Mouse (Mus musculus): ENCODE data around the gene Gm11569. TPM values are rescaled to one million over a fixed set of nuclear protein-coding genes. Genes with fewer than 3 reads are reported as not detected.
"Not testable (repeated sequence)": the region's sequence is repeated elsewhere in the genome, so short reads cannot be mapped to it uniquely, and the experiment has no call there.

Gene Gm11569
- total RNA-seq (2014; rRNA removed) (not detected in 2 replicates), polyA plus RNA-seq (2015; fragmentation: Nextera tagmentation; extraction: Ambion mirVana) (not detected in 2 replicates)

DNA sequence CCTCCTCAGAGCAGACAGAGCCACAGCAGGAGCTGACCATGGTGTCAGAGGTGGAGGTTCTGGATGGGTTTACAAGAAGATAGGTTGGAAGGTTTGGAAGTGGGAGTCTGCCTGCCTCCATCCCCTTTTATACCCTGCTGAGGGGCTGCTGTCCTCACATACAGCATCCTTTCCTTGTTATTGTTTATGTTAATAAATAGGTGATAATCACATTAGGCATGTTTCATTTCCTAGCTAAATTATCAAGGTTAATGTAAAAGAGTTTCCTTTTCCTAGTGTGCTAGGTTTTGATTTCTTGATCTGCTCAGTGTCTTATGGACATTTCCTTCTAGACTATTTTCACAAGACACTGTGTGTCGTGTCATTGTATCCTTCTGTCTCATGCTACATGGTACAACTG lies at the start of gene Gm11569:
Gm11569 (minus strand) TSS at position 101 of the 400 bp plus-strand sequence.
- not testable (repeated sequence) for H3K4me3 ChIP-seq (ENCODE audit: low read depth, low read length); DNase-seq; H3K36me3 ChIP-seq (ENCODE audit: insufficient read depth); H3K4me1 ChIP-seq (ENCODE audit: insufficient read depth); H3K9me3 ChIP-seq (ENCODE audit: low read length); ATAC-seq; H3K27me3 ChIP-seq (ENCODE audit: insufficient read depth, low read length); H3K4me2 ChIP-seq (ENCODE audit: low read depth); H3K9ac ChIP-seq; H3K27ac ChIP-seq (ENCODE audit: low read depth, low read length)
- WGBS = no CpG with 5 or more reads among the region's 1 CpGs

DNA sequence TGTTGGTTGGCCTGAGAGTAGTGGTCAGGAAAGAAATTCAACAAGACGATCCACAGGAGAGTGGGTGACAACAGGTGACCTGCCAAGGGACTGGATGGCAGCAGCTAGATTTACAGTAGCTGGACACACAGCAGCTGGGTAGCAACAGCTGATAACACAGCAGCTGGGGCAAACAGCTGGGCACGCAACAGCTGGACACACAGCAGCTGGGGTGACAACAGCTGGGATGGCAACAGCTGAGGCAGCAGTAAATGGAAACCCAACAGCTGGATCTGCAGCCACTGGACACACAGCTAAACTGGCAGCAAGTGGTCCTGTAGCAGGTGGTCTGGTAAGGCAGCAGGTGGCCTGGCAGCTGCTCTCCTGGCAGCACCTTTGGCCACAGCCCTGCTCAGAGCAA lies 48.0 kb upstream of the Gm11569 start:
- no peaks in the 10 kb centered on the region for H3K9me3 ChIP-seq (ENCODE audit: low read length)
- TF ChIP-seq CTCF (IDR thresholded peaks at IDR 0.05; ENCODE audit: low read depth) = no peak
- no peak overlapping the region for H3K4me2 ChIP-seq (ENCODE audit: low read depth)
- H3K27me3 ChIP-seq (ENCODE audit: insufficient read depth, low read length) = no peaks in the 10 kb centered on the region
- no peaks in the 10 kb centered on the region for H3K4me1 ChIP-seq (ENCODE audit: insufficient read depth)
- no peak overlapping the region for H3K4me3 ChIP-seq (ENCODE audit: low read depth, low read length)
- H3K9ac ChIP-seq = no peak overlapping the region
- no peak overlapping the region for H3K27ac ChIP-seq (ENCODE audit: low read depth, low read length)
- ATAC-seq (no peak), DNase-seq (no peak)
- H3K36me3 ChIP-seq (ENCODE audit: insufficient read depth) = no peaks in the 10 kb centered on the region
- WGBS = 98% methylated on average over 2 of the region's 2 CpGs

DNA sequence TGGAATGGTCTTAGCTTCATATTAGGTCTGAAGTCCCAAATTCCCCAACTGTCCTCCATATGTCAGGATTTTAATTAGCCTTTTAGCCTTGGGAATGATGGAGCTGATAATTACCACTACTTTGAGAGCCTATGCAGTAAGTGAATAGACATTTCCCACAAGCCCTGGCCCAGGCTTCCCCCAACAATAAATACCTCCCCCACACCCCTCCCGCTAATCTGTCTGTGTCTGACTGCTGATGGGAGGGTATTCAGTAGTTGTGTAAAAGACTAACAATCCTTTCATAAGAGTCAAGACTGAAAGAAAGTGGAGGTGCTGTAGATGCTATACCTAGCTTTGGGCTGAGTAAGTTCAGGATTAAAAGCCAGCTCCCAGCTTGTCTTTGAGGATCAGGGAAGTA lies 43.5 kb upstream of the Gm11569 start:
- Histone ChIP-seq H3K4me2 (ENCODE audit: low read depth) (no peak overlapping the region), H3K27ac (ENCODE audit: low read depth, low read length) (no peak overlapping the region), H3K4me1 (ENCODE audit: insufficient read depth) (no peaks in the 10 kb centered on the region), H3K36me3 (ENCODE audit: insufficient read depth) (no peaks in the 10 kb centered on the region), H3K27me3 (ENCODE audit: insufficient read depth, low read length) (no peaks in the 10 kb centered on the region), H3K9ac (no peak overlapping the region), H3K4me3 (ENCODE audit: low read depth, low read length) (no peak overlapping the region), H3K9me3 (ENCODE audit: low read length) (no peaks in the 10 kb centered on the region)
- DNase-seq = no peak
- ATAC-seq = no peak
- no peak for TF ChIP-seq CTCF (IDR thresholded peaks at IDR 0.05; ENCODE audit: low read depth)
- 25% methylated on average over 1 of the region's 1 CpGs for WGBS

DNA sequence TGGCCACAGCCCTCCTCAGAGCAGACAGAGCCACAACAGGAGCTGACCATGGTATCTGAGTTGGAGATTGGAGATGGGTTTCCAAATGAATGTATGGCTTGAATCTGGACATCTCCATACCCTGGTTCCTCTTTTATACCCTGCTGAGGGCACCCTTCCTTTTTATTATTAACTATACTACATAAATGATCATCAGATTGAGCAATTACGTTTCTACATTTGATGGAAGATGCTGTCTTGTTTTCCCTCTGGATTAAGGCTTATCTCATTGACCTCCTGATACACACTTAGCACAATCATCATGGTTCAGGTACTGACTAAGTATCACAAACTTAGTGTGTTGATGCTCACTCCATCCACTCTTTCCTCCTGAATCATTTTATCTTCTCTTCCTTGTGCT lies 39.2 kb upstream of the Gm11569 start, which contains the start of gene 2300003K06Rik:
2300003K06Rik (minus strand) TSS at position 101 of the 400 bp plus-strand sequence.
- H3K27me3 ChIP-seq (ENCODE audit: insufficient read depth, low read length) = no peaks in the 10 kb centered on the region
- no peak within 1 kb of the TSS for H3K9ac ChIP-seq
- ATAC-seq (no peak), DNase-seq (no peak)
- H3K27ac ChIP-seq (ENCODE audit: low read depth, low read length) = no peak within 1 kb of the TSS
- no peak within 1 kb of the TSS for H3K4me2 ChIP-seq (ENCODE audit: low read depth)
- 78% methylated on average over 1 of the region's 1 CpGs for WGBS
- no peaks in the 10 kb centered on the region for H3K36me3 ChIP-seq (ENCODE audit: insufficient read depth)
- H3K9me3 ChIP-seq (ENCODE audit: low read length) = no peaks in the 10 kb centered on the region
- no peak within 1 kb of the TSS for H3K4me3 ChIP-seq (ENCODE audit: low read depth, low read length)
- H3K4me1 ChIP-seq (ENCODE audit: insufficient read depth) = no peaks in the 10 kb centered on the region
- no peak for TF ChIP-seq CTCF (IDR thresholded peaks at IDR 0.05; ENCODE audit: low read depth)

DNA sequence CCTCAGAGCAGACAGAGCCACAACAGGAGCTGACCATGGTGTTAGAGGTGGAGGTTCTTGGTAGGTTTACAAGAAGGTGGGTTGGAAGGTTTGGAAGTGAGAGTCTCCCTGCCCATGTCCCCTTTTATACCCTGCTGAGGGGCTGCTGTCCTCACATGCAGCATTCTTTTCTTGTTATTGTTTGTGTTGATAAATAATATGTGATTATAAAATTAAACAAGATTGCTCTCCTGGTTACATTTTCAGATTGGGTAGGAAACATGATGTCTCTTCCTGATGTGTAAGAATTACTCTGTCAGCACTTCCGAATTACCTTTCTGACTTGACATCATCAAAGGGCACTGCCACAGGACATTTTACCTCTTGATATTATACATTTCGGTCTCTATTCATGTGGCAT lies 16.8 kb upstream of the Gm11569 start, which contains the start of gene Gm11564:
Gm11564 (minus strand) TSS at position 101 of the 400 bp plus-strand sequence.
- DNase-seq = not testable (repeated sequence)

DNA sequence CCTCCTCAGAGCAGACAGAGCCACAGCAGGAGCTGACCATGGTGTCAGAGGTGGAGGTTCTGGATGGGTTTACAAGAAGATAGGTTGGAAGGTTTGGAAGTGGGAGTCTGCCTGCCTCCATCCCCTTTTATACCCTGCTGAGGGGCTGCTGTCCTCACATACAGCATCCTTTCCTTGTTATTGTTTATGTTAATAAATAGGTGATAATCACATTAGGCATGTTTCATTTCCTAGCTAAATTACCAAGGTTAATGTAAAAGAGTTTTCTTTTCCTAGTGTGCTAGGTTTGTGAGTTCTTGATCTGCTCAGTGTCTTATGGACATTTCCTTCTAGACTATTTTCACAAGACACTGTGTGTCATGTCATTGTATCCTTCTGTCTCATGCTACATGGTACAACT lies 11.1 kb upstream of the Gm11569 start, which contains the start of gene Krtap4-13:
Krtap4-13 (minus strand) TSS at position 101 of the 400 bp plus-strand sequence.
- not testable (repeated sequence) for H3K9me3 ChIP-seq (ENCODE audit: low read length); H3K36me3 ChIP-seq (ENCODE audit: insufficient read depth); H3K4me2 ChIP-seq (ENCODE audit: low read depth); H3K4me3 ChIP-seq (ENCODE audit: low read depth, low read length); ATAC-seq; DNase-seq; H3K9ac ChIP-seq; H3K27me3 ChIP-seq (ENCODE audit: insufficient read depth, low read length); H3K27ac ChIP-seq (ENCODE audit: low read depth, low read length); H3K4me1 ChIP-seq (ENCODE audit: insufficient read depth)

More for the DNA sequence above, 16.8 kb upstream of the Gm11569 start, which contains the start of gene Gm11564:
- not testable (repeated sequence) for H3K4me1 ChIP-seq (ENCODE audit: insufficient read depth); H3K27ac ChIP-seq (ENCODE audit: low read depth, low read length); H3K27me3 ChIP-seq (ENCODE audit: insufficient read depth, low read length); H3K4me3 ChIP-seq (ENCODE audit: low read depth, low read length); H3K4me2 ChIP-seq (ENCODE audit: low read depth); H3K36me3 ChIP-seq (ENCODE audit: insufficient read depth); H3K9me3 ChIP-seq (ENCODE audit: low read length); ATAC-seq; H3K9ac ChIP-seq
- 83% methylated on average over 2 of the region's 2 CpGs for WGBS

DNA sequence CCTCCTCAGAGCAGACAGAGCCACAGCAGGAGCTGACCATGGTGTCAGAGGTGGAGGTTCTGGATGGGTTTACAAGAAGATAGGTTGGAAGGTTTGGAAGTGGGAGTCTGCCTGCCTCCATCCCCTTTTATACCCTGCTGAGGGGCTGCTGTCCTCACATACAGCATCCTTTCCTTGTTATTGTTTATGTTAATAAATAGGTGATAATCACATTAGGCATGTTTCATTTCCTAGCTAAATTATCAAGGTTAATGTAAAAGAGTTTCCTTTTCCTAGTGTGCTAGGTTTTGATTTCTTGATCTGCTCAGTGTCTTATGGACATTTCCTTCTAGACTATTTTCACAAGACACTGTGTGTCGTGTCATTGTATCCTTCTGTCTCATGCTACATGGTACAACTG lies 5.6 kb upstream of the Gm11569 start, which contains the start of gene Gm11554:
Gm11554 (minus strand) TSS at position 101 of the 400 bp plus-strand sequence.
- DNase-seq; H3K27me3 ChIP-seq (ENCODE audit: insufficient read depth, low read length): not testable (repeated sequence)

More for the DNA sequence above, 5.6 kb upstream of the Gm11569 start, which contains the start of gene Gm11554:
- H3K36me3 ChIP-seq (ENCODE audit: insufficient read depth); H3K27ac ChIP-seq (ENCODE audit: low read depth, low read length); ATAC-seq; H3K4me2 ChIP-seq (ENCODE audit: low read depth); H3K4me3 ChIP-seq (ENCODE audit: low read depth, low read length); H3K9ac ChIP-seq; H3K9me3 ChIP-seq (ENCODE audit: low read length); H3K4me1 ChIP-seq (ENCODE audit: insufficient read depth): not testable (repeated sequence)
- no CpG with 5 or more reads among the region's 1 CpGs for WGBS

All from forebrain, postnatal 0 days (tissue).